ENCODE assay signal across 19 mouse cellular contexts in the genomic region with DNA sequence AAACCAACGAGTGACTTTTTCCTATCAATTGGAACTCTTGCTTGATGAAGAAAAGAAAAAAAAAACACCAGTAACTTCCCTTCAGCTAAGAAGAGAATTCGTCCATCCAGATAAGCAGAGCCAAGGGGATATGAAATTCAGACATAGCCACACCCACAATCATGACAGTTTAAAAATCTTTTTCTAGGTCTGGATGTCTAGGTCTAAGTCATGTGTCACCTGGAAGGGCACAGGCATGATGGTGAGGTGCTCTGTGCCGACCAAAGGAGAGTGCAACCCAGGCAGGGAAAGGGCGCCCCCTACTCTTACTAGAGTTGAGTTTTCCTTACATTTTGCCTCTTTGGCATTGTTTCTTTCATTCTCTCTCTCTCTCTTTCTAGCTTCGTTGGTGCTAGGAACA. TPM values are rescaled to one million over a fixed set of nuclear protein-coding genes. Genes with fewer than 3 reads are reported as not detected.
DNase-seq lines count a peak whose midpoint lies in the region; ATAC-seq and TF ChIP-seq lines count a peak whose summit lies in the region.
"Had no signal": no experiment of that assay in that cellular context is flagged by ENCODE, and none has a peak within 500 bp of the region (broad histone marks: within the 10 kb centered on the region; RNA-seq: fewer than 3 reads in every experiment).

No protein-coding gene starts in this region.

- 37% methylated on average over 5 of the region's 5 CpGs for WGBS in heart, embryonic 12.5 days
- 88% methylated on average over 5 of the region's 5 CpGs for WGBS in thymus, adult 2 months
- WGBS in liver, embryonic 11.5 days: 43% methylated on average over 5 of the region's 5 CpGs

- no peak for DNase-seq in heart, postnatal 25 days (ENCODE audit: low spot score)
- peak; percentile 15 for DNase-seq in thymus, adult 2 months
- no peak for DNase-seq in thymus, postnatal 10 days (ENCODE audit: low spot score in 2 of 2)
- no peak for DNase-seq in liver, embryonic 11.5 days (ENCODE audit: low spot score)
- no peak for DNase-seq in adrenal gland, postnatal 25 days
- DNase-seq in adipocyte (ENCODE audit: low spot score): no peak
- DNase-seq in cerebellum, postnatal 4 days (ENCODE audit: low spot score in 2 of 2): no peak
- DNase-seq: cerebellum, adult 11-12 months; gastrocnemius, adult 2 months; heart, postnatal 10 days; layer of hippocampus, postnatal 36 days; right cerebral cortex, postnatal 25 days; thymus, adult 18-20 months had no signal

- ATAC-seq in heart, embryonic 12.5 days (ENCODE audit: insufficient number of reproducible peaks, low FRiP score): peak; percentile 60; the same call in 1 of the 2 replicates
- ATAC-seq in liver, embryonic 11.5 days (replicated peaks; ENCODE audit: low FRiP score): peak; percentile 41; the same call in 1 of the 2 replicates
- ATAC-seq: forebrain, embryonic 15.5 days; inflammation-experienced regulatory T-cells, adult 6 months had no signal

- H3K4me2 ChIP-seq in heart, embryonic 12.5 days: peak overlapping the region; percentile 54
- H3K4me2 ChIP-seq in liver, embryonic 11.5 days: peak overlapping the region; percentile 57
- H3K4me2 ChIP-seq: embryonic facial prominence, embryonic 13.5 days; forebrain, embryonic 15.5 days; limb, embryonic 12.5 days; midbrain, embryonic 12.5 days had no signal

- peak overlapping the region; percentile 62; the same call in 1 of the 2 replicates for H3K27ac ChIP-seq in heart, embryonic 12.5 days (ENCODE audit: poor library complexity, severe bottlenecking)
- H3K27ac ChIP-seq in thymus, adult 2 months (ENCODE audit: control insufficient read depth, insufficient read depth, low read length): no peak overlapping the region
- peak overlapping the region; percentile 90 for H3K27ac ChIP-seq in liver, embryonic 11.5 days (ENCODE audit: low read depth, low read length)
- H3K27ac ChIP-seq: embryonic facial prominence, embryonic 13.5 days; forebrain, embryonic 15.5 days; gastrocnemius, adult 2 months; limb, embryonic 12.5 days; midbrain, embryonic 12.5 days had no signal

- no peak for TF ChIP-seq POLR2A in thymus, adult 2 months (IDR thresholded peaks at IDR 0.05; ENCODE audit: control insufficient read depth, extremely low read depth, insufficient read depth, low read length, poor library complexity)

- peaks cover 35% of the 10 kb centered on the region for H3K4me1 ChIP-seq in heart, embryonic 12.5 days (replicated peaks)
- H3K4me1 ChIP-seq in thymus, adult 2 months (replicated peaks; ENCODE audit: control insufficient read depth, insufficient read depth, low read length): no peaks in the 10 kb centered on the region
- peaks cover 44% of the 10 kb centered on the region for H3K4me1 ChIP-seq in liver, embryonic 11.5 days (replicated peaks; ENCODE audit: control insufficient read depth, insufficient read depth, low read length)
- H3K4me1 ChIP-seq: embryonic facial prominence, embryonic 13.5 days; forebrain, embryonic 15.5 days; midbrain, embryonic 12.5 days had no signal

- H3K9me3 ChIP-seq in heart, embryonic 12.5 days (replicated peaks): no peaks in the 10 kb centered on the region
- no peaks in the 10 kb centered on the region for H3K9me3 ChIP-seq in liver, embryonic 11.5 days (ENCODE audit: control insufficient read depth, low read length)
- H3K9me3 ChIP-seq: embryonic facial prominence, embryonic 13.5 days; forebrain, embryonic 15.5 days; limb, embryonic 12.5 days; midbrain, embryonic 12.5 days had no signal

- no peaks in the 10 kb centered on the region for H3K27me3 ChIP-seq in heart, embryonic 12.5 days (replicated peaks)
- no peaks in the 10 kb centered on the region for H3K27me3 ChIP-seq in thymus, adult 2 months (ENCODE audit: control insufficient read depth, insufficient read depth, low read length)
- H3K27me3 ChIP-seq in liver, embryonic 11.5 days (replicated peaks; ENCODE audit: control insufficient read depth, insufficient read depth, low read length): no peaks in the 10 kb centered on the region
- H3K27me3 ChIP-seq: embryonic facial prominence, embryonic 13.5 days; forebrain, embryonic 15.5 days; limb, embryonic 12.5 days; midbrain, embryonic 12.5 days had no signal

- no peak for TF ChIP-seq CTCF in thymus, adult 2 months (IDR thresholded peaks at IDR 0.05; ENCODE audit: borderline replicate concordance, control insufficient read depth, extremely low read depth, insufficient read depth, low read length, poor library complexity)

- no peak overlapping the region for H3K9ac ChIP-seq in heart, embryonic 12.5 days
- no peak overlapping the region for H3K9ac ChIP-seq in liver, embryonic 11.5 days (ENCODE audit: low read depth, low read length)
- H3K9ac ChIP-seq: embryonic facial prominence, embryonic 13.5 days; forebrain, embryonic 15.5 days; limb, embryonic 12.5 days; midbrain, embryonic 12.5 days had no signal

- H3K36me3 ChIP-seq in heart, embryonic 12.5 days: no peaks in the 10 kb centered on the region
- no peaks in the 10 kb centered on the region for H3K36me3 ChIP-seq in thymus, adult 2 months (ENCODE audit: control insufficient read depth, insufficient read depth, low read length)
- H3K36me3 ChIP-seq in liver, embryonic 11.5 days (ENCODE audit: control insufficient read depth, insufficient read depth, low read length): no peaks in the 10 kb centered on the region
- H3K36me3 ChIP-seq: embryonic facial prominence, embryonic 13.5 days; forebrain, embryonic 15.5 days; limb, embryonic 12.5 days; midbrain, embryonic 12.5 days had no signal

- H3K4me3 ChIP-seq in heart, embryonic 12.5 days: no peak overlapping the region
- H3K4me3 ChIP-seq in thymus, adult 2 months (ENCODE audit: control insufficient read depth, insufficient read depth, low read length): no peak overlapping the region
- no peak overlapping the region for H3K4me3 ChIP-seq in liver, embryonic 11.5 days (ENCODE audit: low read depth, low read length)
- H3K4me3 ChIP-seq: embryonic facial prominence, embryonic 13.5 days; forebrain, embryonic 15.5 days; gastrocnemius, adult 2 months; limb, embryonic 12.5 days; midbrain, embryonic 12.5 days had no signal

- intact Hi-C loops in heart, postnatal 25 days (cut with DNase I): no loop called here

RNA-seq across cellular contexts. Expression of a gene that starts 18.1 kb away (rescaled TPM):
- polyA plus RNA-seq in heart, embryonic 12.5 days (2016; fragmentation: Nextera tagmentation; extraction: Ambion mirVana): 30.0 and 36.5 TPM in 2 replicates
- total RNA-seq in heart, postnatal 25 days (2021): 1 to 10 TPM; 5.1 to 7.4 TPM
- polyA plus RNA-seq in thymus, adult 2 months (2012; rRNA removed): 4.7 and 5.0 TPM in 2 replicates
- 106 and 114 TPM in 2 replicates for polyA plus RNA-seq in liver, embryonic 11.5 days (2014; fragmentation: Nextera tagmentation; extraction: Ambion mirVana)
- total RNA-seq in adrenal gland, postnatal 25 days (2021): 3.6 and 4.1 TPM in 2 replicates
